Mouse (Mus musculus): ENCODE data around the gene Rpl6.
A peak's percentile ranks its signal among the peaks of the same experiment; 100 is the strongest.
"Not testable (repeated sequence)": the region's sequence is repeated elsewhere in the genome, so short reads cannot be mapped to it uniquely, and the experiment has no call there.

Gene Rpl6

GRCm38 (mm10) chr5:121197337-121197736 lies 6.9 kb upstream of the Rpl6 start:
- no peak for DNase-seq (ENCODE audit: low read depth)

DNA sequence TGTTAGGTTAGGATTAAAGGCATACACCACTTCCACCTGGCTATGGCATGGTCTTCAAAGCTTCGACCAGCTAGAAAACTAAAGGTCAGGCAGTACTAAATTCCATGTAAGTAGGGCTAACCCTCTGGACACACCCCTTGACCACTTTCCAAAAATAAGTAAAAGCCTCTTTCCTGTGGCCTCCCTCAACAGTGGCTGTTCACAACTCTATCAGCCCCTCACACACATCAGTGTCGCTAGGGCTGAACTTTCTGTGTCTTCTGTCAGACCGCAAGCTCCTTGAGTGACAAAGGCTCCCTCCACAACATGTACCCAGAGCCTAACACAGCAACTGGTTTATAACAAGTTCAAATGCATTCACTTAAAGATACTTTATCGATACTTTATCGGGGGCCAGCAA lies 5.9 kb upstream of the Rpl6 start:
- no peak for DNase-seq (ENCODE audit: low read depth)

DNA sequence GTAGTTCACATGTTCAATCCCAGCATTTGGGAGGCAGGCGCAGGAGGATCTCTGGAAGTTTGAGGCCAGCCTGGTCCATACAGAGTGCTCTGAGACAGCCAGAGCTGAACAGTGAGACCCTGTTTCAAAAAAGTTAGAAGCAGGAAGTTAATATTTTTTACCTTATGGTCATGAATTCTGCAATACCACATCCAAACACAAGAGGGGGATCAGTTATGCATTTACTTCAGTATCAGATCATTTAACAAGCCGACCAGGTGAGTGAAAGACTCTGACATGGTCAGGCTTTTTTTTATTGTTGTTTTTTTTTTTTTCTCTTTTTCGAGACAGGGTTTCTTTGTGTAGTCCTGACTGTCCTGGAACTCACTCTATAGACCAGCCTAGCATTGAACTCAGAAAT lies 2.5 kb upstream of the Rpl6 start:
- DNase-seq (ENCODE audit: low read depth): peak; percentile 85

DNA sequence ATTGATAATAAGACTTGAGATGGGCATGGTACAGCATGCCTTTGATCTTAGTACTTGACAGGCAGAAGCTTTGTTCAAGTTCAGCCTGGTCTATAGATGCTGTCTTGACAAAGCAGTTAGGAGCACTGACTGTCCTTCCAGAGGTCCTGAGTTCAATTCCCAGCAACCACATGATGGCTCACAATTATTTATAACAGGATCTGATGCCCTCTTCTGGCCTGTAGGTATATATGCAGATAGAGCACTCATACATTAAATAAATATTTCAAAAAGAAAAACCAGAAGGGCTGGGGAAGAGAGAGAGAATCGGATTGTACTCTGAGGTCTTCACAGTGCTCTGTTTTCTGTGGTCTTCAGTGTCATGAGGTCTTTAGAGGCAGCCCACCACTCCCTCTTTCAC lies 1.8 kb upstream of the Rpl6 start:
- DNase-seq (ENCODE audit: low read depth): no peak

- DNase-seq (ENCODE audit: low read depth): not testable (repeated sequence)
These were observed 1.4 kb downstream of the Rpl6 start for GRCm38 (mm10) chr5:121205537-121206130.

- no peak for DNase-seq (ENCODE audit: low read depth)
These were observed 2.3 kb downstream of the Rpl6 start for GRCm38 (mm10) chr5:121206540-121206939.

GRCm38 (mm10) chr5:121206984-121207383 lies 2.7 kb downstream of the Rpl6 start:
- DNase-seq (ENCODE audit: low read depth): no peak

DNA sequence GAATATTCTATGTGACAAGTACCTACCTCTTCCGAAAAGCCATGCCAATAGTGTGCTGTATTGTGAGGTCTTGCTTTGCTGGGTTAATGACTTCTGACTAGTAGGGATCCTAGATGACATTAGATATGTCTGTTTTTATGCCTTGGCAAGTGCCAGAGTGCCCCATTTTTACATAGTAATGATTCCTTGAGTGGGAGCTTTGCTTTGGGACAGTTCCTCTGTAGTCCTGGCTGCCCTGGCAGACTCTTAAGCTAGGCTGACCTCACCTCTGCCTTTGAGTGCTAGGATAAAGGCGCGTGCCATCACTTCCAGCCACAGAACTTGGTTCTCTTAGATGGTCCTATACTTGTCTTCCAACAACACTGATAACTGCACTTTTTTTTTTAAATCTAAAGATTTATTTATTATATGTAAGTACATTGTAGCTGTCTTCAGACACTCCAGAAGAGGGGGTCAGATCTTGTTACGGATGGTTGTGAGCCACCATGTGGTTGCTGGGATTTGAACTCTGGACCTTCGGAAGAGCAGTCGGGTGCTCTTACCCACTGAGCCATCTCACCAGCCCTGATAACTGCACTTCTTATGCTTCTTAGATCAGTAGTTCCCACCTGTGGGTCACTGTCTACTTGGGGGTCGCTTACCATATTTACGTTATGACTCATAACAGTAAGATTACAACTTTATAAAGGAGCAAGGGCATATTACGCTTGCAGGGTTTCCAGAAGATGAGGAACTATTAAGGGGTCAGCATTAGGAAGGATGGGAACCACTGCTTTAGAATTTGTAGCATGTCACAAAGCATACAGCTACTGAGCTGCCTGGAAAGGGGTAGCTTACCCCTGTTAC lies 5.7 kb downstream of the Rpl6 start:
- no peak for DNase-seq (ENCODE audit: low read depth)

GRCm38 (mm10) chr5:121210601-121210924 lies 6.3 kb downstream of the Rpl6 start:
- no peak for DNase-seq (ENCODE audit: low read depth)

GRCm38 (mm10) chr5:121212108-121212507 lies 7.8 kb downstream of the Rpl6 start:
- DNase-seq (ENCODE audit: low read depth): no peak

- no peak for DNase-seq (ENCODE audit: low read depth)
These were observed 10.4 kb downstream of the Rpl6 start for GRCm38 (mm10) chr5:121214707-121215106.

GRCm38 (mm10) chr5:121215380-121216125 lies 11.3 kb downstream of the Rpl6 start:
- peak; percentile 64 for DNase-seq (ENCODE audit: low read depth)

DNA sequence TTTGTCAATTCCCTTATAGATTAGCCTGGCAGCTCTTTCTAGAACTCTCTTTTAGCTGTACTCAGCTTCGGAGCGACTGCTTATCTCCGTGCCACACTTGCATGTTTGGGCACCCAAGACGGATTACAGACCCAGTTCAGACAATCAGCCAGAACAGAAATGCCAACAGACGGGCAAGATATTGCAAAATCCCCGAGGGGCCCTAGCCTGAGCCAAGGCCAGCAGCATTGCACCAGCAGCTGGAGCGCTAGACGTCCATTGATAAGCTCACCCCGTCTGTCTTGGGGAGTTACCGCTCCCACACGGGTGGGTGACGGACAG lies 11.8 kb downstream of the Rpl6 start:
- peak; percentile 94 for DNase-seq (ENCODE audit: low read depth)

DNA sequence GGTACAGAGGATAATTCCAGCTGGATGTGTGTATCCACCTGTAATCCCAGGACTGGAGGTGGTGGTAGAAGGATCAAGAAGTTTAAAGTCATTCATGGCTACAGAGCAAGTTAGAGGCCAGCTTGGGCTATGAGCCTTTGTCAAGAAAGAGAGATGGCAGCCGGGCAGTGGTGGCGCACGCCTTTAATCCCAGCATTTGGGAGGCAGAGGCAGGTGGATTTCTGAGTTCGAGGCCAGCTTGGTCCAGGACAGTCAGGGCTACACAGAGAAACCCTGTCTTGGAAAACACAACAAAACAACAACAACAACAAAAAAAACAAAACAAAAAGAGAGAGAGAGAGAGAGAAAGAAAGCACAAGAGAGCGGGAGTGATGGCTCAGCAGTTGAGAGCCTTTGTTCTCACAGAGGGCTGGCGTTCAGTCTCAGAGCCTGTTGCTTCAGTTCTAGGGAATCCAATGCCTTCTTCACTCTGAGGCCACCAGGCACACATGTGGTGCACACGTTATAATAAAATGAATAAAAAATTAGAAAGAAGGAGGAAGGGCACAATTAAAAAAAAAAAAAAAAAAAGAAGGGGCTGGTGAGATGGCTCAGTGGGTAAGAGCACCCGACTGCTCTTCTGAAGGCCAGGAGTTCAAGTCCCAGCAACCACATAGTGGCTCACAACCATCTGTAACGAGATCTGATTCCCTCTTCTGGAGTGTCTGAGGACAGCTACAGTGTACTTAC lies 12.5 kb downstream of the Rpl6 start:
- DNase-seq (ENCODE audit: low read depth): not testable (repeated sequence)

GRCm38 (mm10) chr5:121217313-121217634 lies 13.0 kb downstream of the Rpl6 start:
- DNase-seq (ENCODE audit: low read depth): no peak

GRCm38 (mm10) chr5:121219190-121219589 lies 14.9 kb downstream of the Rpl6 start:
- no peak for DNase-seq (ENCODE audit: low read depth)

- peak; percentile 93 for DNase-seq (ENCODE audit: low read depth)
These were observed 15.9 kb downstream of the Rpl6 start, which contains the start of gene Hectd4 for GRCm38 (mm10) chr5:121219980-121220731. Gene Hectd4 (plus strand): TSS chr5:121220219.

DNA sequence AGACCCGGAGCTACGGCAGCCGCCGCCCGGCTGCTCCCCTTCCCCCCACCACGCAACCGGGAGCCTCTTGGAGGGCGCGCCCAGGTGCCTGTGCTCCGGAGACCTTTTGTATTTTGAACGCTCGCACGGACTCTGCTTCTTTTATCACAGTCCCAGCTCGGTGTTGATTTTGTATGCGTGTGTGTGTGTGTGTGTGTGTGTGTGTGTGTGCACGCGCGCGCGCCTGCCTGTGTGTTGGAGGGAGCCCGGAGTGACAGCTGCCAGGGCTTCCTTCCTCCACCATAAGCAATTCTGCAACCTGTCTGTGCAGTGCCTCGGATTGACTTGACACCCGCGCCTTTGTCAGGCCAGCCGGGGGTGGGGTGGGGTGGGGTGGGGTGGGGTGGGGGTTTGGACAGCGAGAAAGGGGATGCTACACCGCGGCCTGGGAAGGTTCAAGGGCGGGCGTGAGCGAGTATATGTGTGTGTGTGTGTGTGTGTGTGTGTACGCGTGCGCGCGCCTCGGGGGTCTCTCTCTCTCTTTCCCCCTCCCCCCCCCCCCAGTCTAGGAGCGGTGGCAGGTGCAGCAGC lies 16.5 kb downstream of the Rpl6 start:
- DNase-seq (ENCODE audit: low read depth): no peak

DNA sequence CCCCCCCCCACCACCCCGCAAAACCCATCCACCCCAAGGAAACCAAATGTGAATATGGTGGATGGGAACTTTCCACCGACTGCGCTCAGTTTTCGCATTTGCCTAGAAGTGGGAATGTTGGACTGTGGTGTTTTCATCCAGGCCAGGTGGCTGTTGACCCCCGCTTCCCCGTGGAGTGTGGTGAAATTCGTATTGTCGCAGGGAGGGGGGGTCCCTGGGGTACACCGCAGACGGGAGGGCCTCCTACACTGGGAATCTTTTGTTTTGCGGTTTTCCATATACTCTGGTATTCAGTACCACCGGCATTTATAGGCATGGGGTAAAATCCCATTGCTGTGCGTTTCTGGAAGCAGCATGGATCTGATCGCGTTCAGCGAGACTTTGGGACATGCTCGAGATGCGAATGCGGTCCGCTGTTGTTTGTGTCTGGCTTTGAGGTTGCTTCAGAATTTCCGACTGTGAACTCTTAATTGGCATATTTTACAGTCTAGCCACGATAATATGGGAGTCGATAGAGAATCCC lies 17.1 kb downstream of the Rpl6 start:
- DNase-seq (ENCODE audit: low read depth): no peak

GRCm38 (mm10) chr5:121224020-121224419 lies 19.7 kb downstream of the Rpl6 start:
- DNase-seq (ENCODE audit: low read depth): not testable (repeated sequence)

DNA sequence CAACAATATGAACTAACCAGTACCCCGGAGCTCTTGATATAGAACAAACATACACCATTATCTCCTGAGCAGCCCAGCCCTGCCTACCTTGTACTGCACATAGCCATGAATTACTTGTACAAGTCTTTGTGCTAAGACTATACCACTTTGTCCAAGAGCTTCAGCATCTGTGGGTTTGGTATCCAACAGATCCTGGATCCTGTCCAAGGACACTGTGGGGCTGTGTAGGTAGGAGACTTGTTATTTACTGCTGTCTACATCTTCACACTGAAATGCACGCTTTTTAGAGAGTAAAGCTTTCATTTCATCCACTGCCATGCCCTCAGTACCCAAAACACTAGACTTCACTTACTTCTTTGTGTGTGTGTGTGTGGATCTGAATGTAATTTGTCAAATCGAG lies 20.6 kb downstream of the Rpl6 start:
- DNase-seq (ENCODE audit: low read depth): no peak

All from c-Kit-positive CD71-positive TER-119-negative erythroid progenitor cells, embryonic 14.5 days (primary cell).